Mouse (Mus musculus) forebrain, embryonic 16.5 days (tissue): ENCODE measurements around the gene 9430097D07Rik. TPM values are rescaled to one million over a fixed set of nuclear protein-coding genes. Genes with fewer than 3 reads are reported as not detected.

ENCODE experiments used
- ATAC-seq: fragments of 200-750 bp; cut with Nextera tagmentation; 2 replicates; pipeline ENCODE4 v1.8.0; 2017; ENCODE audit warnings: mild to moderate bottlenecking, moderate library complexity
- H3K27ac ChIP-seq: fragments of 300-500 bp; sonication (generic); 2 replicates; pipeline ENCODE4 v1.5.1; 2014; ENCODE audit warnings: low read length, control low read depth
- H3K27me3 ChIP-seq: fragments of 300-500 bp; sonication (generic); replicated peaks from 2 replicates; pipeline ENCODE4 v1.6.1; 2014; ENCODE audit warnings: low read length; ENCODE audit not compliant: control insufficient read depth, insufficient read depth
- H3K36me3 ChIP-seq: fragments of 300-500 bp; sonication (generic); 2 replicates; pipeline ENCODE4 v1.6.1; 2014; ENCODE audit not compliant: control insufficient read depth, insufficient read depth
- H3K4me1 ChIP-seq: fragments of 300-500 bp; sonication (generic); replicated peaks from 2 replicates; pipeline ENCODE4 v1.6.1; 2014; ENCODE audit warnings: low read length; ENCODE audit not compliant: control insufficient read depth, insufficient read depth
- H3K4me2 ChIP-seq: fragments of 300-500 bp; sonication (generic); 2 replicates; pipeline ENCODE4 v1.6.1; 2014; ENCODE audit warnings: mild to moderate bottlenecking, low read length, control low read depth
- H3K4me3 ChIP-seq: fragments of 300-500 bp; sonication (generic); replicated peaks from 2 replicates; pipeline ENCODE4 v1.5.1; 2014; ENCODE audit warnings: mild to moderate bottlenecking, low read length, control low read depth
- H3K9ac ChIP-seq: fragments of 300-500 bp; sonication (generic); replicated peaks from 2 replicates; pipeline ENCODE4 v1.6.1; 2014; ENCODE audit warnings: low read depth, low read length, control low read depth
- H3K9me3 ChIP-seq: fragments of 300-500 bp; sonication (generic); 2 replicates; pipeline ENCODE4 v1.6.1; 2016; ENCODE audit warnings: low read length; ENCODE audit not compliant: control insufficient read depth
- WGBS: fragments of 180-500 bp; shearing (Covaris S2); extraction: QIAGEN DNeasy Blood & Tissue Kit; methylation state at CpG from one replicate; pipeline ENCODE4 v1.1.7; 2014; 5-methylcytosine and 5-hydroxymethylcytosine counted together
- polyA plus RNA-seq: library from polyadenylated mRNA; unstranded; fragments of >200 nt; fragmentation: Nextera tagmentation; extraction: Ambion mirVana; gene quantifications from 2 replicates; pipeline ENCODE4 v1.2.1, GENCODE M21; 2015

Gene 9430097D07Rik
- polyA plus RNA-seq, 1 experiment from 2014 or later, result 0.42 TPM

- H3K9me3 ChIP-seq, result no peaks in the 10 kb centered on the region
- H3K4me1 ChIP-seq, result peaks cover 20% of the 10 kb centered on the region
- no peak overlapping the region for H3K27ac ChIP-seq
- 15% methylated on average over 23 of the region's 23 CpGs for WGBS
- peak overlapping the region; percentile 54 for H3K4me2 ChIP-seq
- H3K4me3 ChIP-seq, result peak overlapping the region; percentile 43
- peak; percentile 21; the same call in 1 of the 2 replicates for ATAC-seq
- H3K27me3 ChIP-seq, result 0 out of 2 replicates have a peak, but pooled peaks cover 2% of the 10 kb centered on the region
- H3K9ac ChIP-seq, result peak overlapping the region; percentile 35; the same call in 1 of the 2 replicates
- H3K36me3 ChIP-seq, result no peaks in the 10 kb centered on the region; the same call in 1 of the 2 replicates
These were observed 35.2 kb upstream of the 9430097D07Rik start for GRCm38 (mm10) chr2:32610610-32611229.

GRCm38 (mm10) chr2:32608778-32609435 is 33.4 kb upstream of the 9430097D07Rik start:
- no peaks in the 10 kb centered on the region for H3K36me3 ChIP-seq
- H3K4me2 ChIP-seq, result peak overlapping the region; percentile 63
- no peak overlapping the region for H3K27ac ChIP-seq
- no peaks in the 10 kb centered on the region for H3K9me3 ChIP-seq
- H3K27me3 ChIP-seq, result 0 out of 2 replicates have a peak, but pooled peaks cover 2% of the 10 kb centered on the region
- no peak for ATAC-seq
- H3K4me3 ChIP-seq, result no peak overlapping the region
- H3K9ac ChIP-seq, result no peak overlapping the region
- 51% methylated on average over 18 of the region's 18 CpGs for WGBS
- H3K4me1 ChIP-seq, result peaks cover 20% of the 10 kb centered on the region

- no peak overlapping the region for H3K9ac ChIP-seq
- no peaks in the 10 kb centered on the region for H3K9me3 ChIP-seq
- 13% methylated on average over 25 of the region's 25 CpGs for WGBS
- no peaks in the 10 kb centered on the region for H3K36me3 ChIP-seq
- peaks cover 20% of the 10 kb centered on the region for H3K4me1 ChIP-seq
- H3K4me3 ChIP-seq, result peak overlapping the region; percentile 14; the same call in 1 of the 2 replicates
- H3K27me3 ChIP-seq, result 0 out of 2 replicates have a peak, but pooled peaks cover 2% of the 10 kb centered on the region
- ATAC-seq, result 0 out of 2 replicates have a peak, but pooled peaks have one; percentile 27
- H3K27ac ChIP-seq, result no peak overlapping the region
- peak overlapping the region; percentile 63 for H3K4me2 ChIP-seq
These were observed 32.8 kb upstream of the 9430097D07Rik start for GRCm38 (mm10) chr2:32608141-32608777.

- H3K27ac ChIP-seq, result no peak overlapping the region
- peak overlapping the region; percentile 80 for H3K9ac ChIP-seq
- H3K36me3 ChIP-seq, result no peaks in the 10 kb centered on the region
- no peaks in the 10 kb centered on the region for H3K9me3 ChIP-seq
- 0 out of 2 replicates have a peak, but pooled peaks cover 2% of the 10 kb centered on the region for H3K27me3 ChIP-seq
- peak; percentile 26 for ATAC-seq
- peaks cover 23% of the 10 kb centered on the region for H3K4me1 ChIP-seq
- peak overlapping the region; percentile 63 for H3K4me2 ChIP-seq
- WGBS, result 6% methylated on average over 34 of the region's 34 CpGs
- peak overlapping the region; percentile 60 for H3K4me3 ChIP-seq
These were observed 31.9 kb upstream of the 9430097D07Rik start for GRCm38 (mm10) chr2:32607262-32607947.

GRCm38 (mm10) chr2:32606161-32607142 is 31.0 kb upstream of the 9430097D07Rik start:
- peaks cover 26% of the 10 kb centered on the region for H3K4me1 ChIP-seq
- H3K4me3 ChIP-seq, result peak overlapping the region; percentile 60
- no peak overlapping the region for H3K27ac ChIP-seq
- 0 out of 2 replicates have a peak, but pooled peaks cover 2% of the 10 kb centered on the region for H3K27me3 ChIP-seq
- peak overlapping the region; percentile 80 for H3K9ac ChIP-seq
- peak; percentile 88 for ATAC-seq
- no peaks in the 10 kb centered on the region for H3K36me3 ChIP-seq
- 11% methylated on average over 53 of the region's 55 CpGs for WGBS
- peak overlapping the region; percentile 63 for H3K4me2 ChIP-seq
- no peaks in the 10 kb centered on the region for H3K9me3 ChIP-seq

GRCm38 (mm10) chr2:32604631-32605030 is 29.1 kb upstream of the 9430097D07Rik start:
- H3K36me3 ChIP-seq, result no peaks in the 10 kb centered on the region
- WGBS, result 58% methylated on average over 10 of the region's 10 CpGs
- no peak for ATAC-seq

GRCm38 (mm10) chr2:32602600-32603054 is 27.1 kb upstream of the 9430097D07Rik start:
- Histone ChIP-seq H3K27me3 (0 out of 2 replicates have a peak, but pooled peaks cover 2% of the 10 kb centered on the region), H3K4me1 (peaks cover 9% of the 10 kb centered on the region), H3K4me3 (peak overlapping the region; percentile 31), H3K27ac (no peak overlapping the region), H3K36me3 (no peaks in the 10 kb centered on the region), H3K9me3 (no peaks in the 10 kb centered on the region), H3K4me2 (peak overlapping the region; percentile 47), H3K9ac (no peak overlapping the region)
- WGBS, result 0% methylated on average over 11 of the region's 11 CpGs
- no peak for ATAC-seq

More at GRCm38 (mm10) chr2:32604631-32605030, 29.1 kb upstream of the 9430097D07Rik start:
- Histone ChIP-seq H3K9me3 (no peaks in the 10 kb centered on the region), H3K4me1 (peaks cover 18% of the 10 kb centered on the region), H3K4me2 (no peak overlapping the region), H3K4me3 (no peak overlapping the region), H3K27me3 (0 out of 2 replicates have a peak, but pooled peaks cover 2% of the 10 kb centered on the region), H3K27ac (no peak overlapping the region), H3K9ac (no peak overlapping the region)

GRCm38 (mm10) chr2:32601417-32602065 is 26.1 kb upstream of the 9430097D07Rik start:
- H3K27me3 ChIP-seq, result no peaks in the 10 kb centered on the region
- no peak overlapping the region for H3K27ac ChIP-seq
- H3K9me3 ChIP-seq, result no peaks in the 10 kb centered on the region
- no peaks in the 10 kb centered on the region for H3K36me3 ChIP-seq
- H3K4me2 ChIP-seq, result no peak overlapping the region
- ATAC-seq, result no peak
- no peak overlapping the region for H3K4me3 ChIP-seq
- H3K9ac ChIP-seq, result no peak overlapping the region
- peaks cover 10% of the 10 kb centered on the region for H3K4me1 ChIP-seq
- 35% methylated on average over 8 of the region's 8 CpGs for WGBS
